Mouse (Mus musculus) bone marrow macrophage, adult 2 months (primary cell): Measurements from ENCODE around the gene Wdr92.

Experiments used
- CTCF ChIP-seq: IDR thresholded peaks from 2 replicates; pipeline ENCODE4 v1.5.1; 2012; ENCODE audit warnings: low read depth, mild to moderate bottlenecking, low read length, moderate library complexity
- POLR2A ChIP-seq: IDR thresholded peaks from 2 replicates; pipeline ENCODE4 v1.6.1; 2012; ENCODE audit warnings: mild to moderate bottlenecking, low read depth, low read length, borderline replicate concordance

DNA sequence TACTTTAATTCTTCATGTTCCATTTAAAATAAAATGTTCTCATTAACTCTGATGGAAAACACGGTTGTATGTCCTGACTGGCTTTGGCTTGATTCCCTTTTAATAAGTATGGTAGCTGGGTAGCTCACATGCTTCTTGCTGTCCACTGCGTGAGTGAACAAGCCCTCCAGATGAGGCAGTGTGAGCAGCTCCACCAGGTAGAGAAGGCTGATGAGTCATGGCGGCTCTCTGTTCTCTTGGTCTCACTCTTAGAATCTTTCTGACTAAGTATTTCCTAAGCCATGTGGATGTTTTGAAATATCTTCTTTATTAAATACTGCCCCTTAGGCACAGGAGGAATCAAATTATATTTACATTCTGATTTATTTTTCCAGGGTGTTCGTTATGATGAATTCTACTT, 85.3 kb downstream of the Wdr92 start:
- no peak for TF ChIP-seq POLR2A
- TF ChIP-seq CTCF = no peak
